Mouse (Mus musculus) lung, postnatal 0 days (tissue): ENCODE measurements at regions not wholly inside any gene's neighbourhood (a gene's known extent, or its start where the extent isn't known, plus 50 kb on each side); places are given as distances from the start of the nearest gene placed in this dataset.

ENCODE experiments used
- CTCF ChIP-seq: IDR thresholded peaks from 2 replicates; pipeline ENCODE4 v1.5.1; 2016; ENCODE audit warnings: antibody characterized with exemption, mild to moderate bottlenecking
- EP300 ChIP-seq: IDR thresholded peaks from 2 replicates; pipeline ENCODE4 v1.6.1; 2016; ENCODE audit warnings: antibody characterized with exemption, mild to moderate bottlenecking, control low read depth

GRCm38 (mm10) chr4:154741123-154741890 lies 73.6 kb upstream of the Actrt2 start:
- TF ChIP-seq EP300 (no peak), CTCF (no peak)
